Mouse (Mus musculus) layer of hippocampus, adult 8-10 months (tissue): ENCODE data around the gene D10Jhu81e. TPM values are rescaled to one million over a fixed set of nuclear protein-coding genes. Genes with fewer than 3 reads are reported as not detected.
"Not testable (repeated sequence)": the region's sequence is repeated elsewhere in the genome, so short reads cannot be mapped to it uniquely, and the experiment has no call there.

Source experiments
- DNase-seq, 2 experiments: peaks; one replicate each; pipeline ENCODE4 v3.0.0; 2022; ENCODE audit warnings: low spot score in 2 of 2
- total RNA-seq, 4 experiments: library from RNA; stranded (reverse); gene quantifications; 2 replicates each; pipeline ENCODE4 v1.2.4; 2022

The D10Jhu81e gene
- 100 to 1,000 TPM; 120 to 134 (median 127) TPM for total RNA-seq

DNA sequence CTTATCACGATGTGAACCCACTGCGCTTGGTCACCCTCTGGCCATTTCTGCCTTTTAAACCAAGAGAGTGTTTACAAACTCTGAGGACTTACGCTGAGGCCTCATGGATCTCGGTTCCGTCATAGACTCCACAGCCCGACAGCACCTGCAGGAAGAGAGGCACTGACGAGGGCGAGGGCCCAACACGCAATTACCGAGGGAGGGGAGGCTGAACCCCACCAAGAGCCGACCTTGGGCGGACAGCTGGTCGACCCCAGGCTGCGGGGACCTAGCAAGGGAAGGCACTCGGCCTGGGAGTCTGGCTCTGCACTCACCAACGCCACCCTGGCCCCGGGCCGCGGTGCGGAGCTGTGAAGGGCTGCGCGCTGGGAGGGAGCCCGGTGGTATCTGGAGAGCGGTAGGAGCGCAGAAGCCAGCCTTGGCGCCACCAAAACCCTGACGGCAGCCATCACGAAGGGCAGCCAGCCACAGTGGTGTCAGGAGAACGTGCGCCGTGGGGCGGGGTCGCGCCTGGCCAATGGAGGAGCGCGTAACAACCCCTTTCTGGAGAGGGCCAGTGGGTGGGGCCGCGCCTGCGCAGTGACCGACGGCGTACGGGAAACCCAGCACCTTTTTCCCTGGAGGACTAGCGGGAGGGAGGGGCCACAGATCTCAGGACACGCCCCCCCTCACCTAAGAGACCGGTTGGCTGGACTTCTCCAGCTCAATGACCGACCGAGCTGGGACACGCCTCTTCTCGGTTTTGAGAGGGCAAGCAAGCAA lies at the start of gene D10Jhu81e:
Gene D10Jhu81e, minus strand, starts transcription at position 502 of the 762 bp plus-strand sequence.
- peak; percentile 99 for DNase-seq

DNA sequence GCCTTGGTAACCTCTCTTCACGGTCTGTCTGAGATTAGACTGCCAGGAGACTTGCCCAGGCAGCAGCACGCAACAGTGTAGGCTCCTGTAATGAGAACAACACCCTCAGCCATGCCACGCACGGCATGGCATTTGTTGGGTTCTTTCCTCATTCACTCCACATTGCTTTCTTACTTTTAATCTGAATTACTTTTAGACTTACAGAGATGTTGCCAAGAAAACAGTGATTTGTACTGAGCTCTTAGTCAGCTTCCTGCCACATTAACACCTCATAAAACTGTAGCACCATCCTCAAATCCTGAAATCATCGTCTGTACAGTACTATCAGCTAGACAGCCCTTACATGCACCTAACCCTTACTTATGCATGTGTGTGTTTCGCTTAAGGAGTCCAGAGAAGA lies 49.0 kb upstream of the D10Jhu81e start:
- no peak for DNase-seq

DNA sequence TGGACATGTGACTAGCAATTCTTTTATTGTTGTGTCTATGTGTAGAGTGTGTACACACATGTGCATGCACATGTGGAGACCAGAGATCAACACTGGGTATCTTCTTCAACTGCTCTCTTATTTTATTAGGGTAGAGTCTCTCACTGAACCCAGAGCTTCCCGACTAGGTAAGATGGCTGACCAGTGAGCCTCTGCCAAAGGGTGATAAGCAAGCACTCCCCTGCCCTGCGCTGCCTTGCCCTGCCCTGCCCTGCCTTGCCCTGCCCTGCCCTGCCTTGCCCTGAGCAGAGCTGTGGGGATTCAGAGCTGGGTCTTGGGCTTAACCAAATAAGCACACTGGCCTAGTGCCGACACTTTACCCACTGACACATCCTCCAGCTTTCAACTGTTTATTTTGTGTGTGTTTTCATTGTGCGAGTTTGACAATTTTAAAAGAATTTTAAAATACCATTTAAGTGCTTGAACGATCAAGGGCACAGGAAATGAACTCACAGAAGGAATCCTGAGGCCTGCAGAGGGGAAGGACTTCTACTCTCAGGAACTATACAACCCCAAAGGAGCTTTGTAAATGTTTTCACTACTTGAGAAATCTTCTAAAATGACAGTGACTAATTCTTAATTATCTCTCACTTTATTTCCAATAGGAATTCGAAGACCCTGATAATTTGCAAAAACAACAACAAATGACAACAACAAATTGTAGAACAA lies 46.9 kb upstream of the D10Jhu81e start:
- no peak for DNase-seq

- no peak for DNase-seq
Measured at GRCm38 (mm10) chr10:78214371-78214770, 44.8 kb upstream of the D10Jhu81e start.

- DNase-seq: no peak
Measured at GRCm38 (mm10) chr10:78211311-78211710, 41.7 kb upstream of the D10Jhu81e start.

- DNase-seq: no peak
Measured at GRCm38 (mm10) chr10:78201182-78201581, 31.6 kb upstream of the D10Jhu81e start.

DNA sequence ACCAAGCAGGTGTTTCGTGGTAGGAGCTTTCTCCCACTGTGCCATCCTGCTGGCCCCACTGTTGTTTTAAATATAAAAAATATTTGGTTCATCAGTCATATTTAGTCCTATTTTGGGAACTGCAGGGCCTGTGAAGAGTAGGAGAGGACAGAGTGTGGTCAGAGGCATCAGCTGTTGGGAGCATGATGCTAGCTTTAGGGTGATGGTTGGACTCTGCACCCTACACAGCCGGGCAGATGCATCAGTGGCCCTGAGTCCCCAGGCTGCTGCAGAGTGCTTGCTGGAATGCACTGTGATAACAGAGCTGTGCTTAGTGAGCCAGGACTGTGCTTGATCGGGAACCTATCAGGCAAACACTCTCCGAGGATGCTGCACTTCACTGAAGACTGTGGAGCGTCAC lies 23.4 kb upstream of the D10Jhu81e start:
- DNase-seq: no peak

DNA sequence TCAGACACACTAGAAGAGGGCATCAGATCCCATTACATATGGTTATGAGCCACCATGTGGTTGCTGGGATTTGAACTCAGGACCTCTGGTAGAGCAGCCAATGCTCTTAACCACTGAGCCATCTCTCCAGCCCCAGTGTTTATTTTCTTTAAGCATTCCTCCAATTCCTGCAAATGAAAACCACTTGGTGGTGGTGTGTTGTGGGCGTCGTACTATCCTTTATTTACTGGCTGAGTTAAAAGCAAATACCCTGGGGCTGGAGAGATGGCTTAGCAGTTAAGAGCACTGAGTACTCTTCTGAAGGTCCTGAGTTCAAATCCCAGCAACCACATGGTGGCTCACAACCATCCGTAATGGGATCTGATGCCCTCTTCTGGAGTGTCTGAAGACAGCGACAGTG lies 16.5 kb upstream of the D10Jhu81e start:
- DNase-seq: not testable (repeated sequence)

- DNase-seq: no peak
Measured at GRCm38 (mm10) chr10:78185381-78185725, 15.8 kb upstream of the D10Jhu81e start.

DNA sequence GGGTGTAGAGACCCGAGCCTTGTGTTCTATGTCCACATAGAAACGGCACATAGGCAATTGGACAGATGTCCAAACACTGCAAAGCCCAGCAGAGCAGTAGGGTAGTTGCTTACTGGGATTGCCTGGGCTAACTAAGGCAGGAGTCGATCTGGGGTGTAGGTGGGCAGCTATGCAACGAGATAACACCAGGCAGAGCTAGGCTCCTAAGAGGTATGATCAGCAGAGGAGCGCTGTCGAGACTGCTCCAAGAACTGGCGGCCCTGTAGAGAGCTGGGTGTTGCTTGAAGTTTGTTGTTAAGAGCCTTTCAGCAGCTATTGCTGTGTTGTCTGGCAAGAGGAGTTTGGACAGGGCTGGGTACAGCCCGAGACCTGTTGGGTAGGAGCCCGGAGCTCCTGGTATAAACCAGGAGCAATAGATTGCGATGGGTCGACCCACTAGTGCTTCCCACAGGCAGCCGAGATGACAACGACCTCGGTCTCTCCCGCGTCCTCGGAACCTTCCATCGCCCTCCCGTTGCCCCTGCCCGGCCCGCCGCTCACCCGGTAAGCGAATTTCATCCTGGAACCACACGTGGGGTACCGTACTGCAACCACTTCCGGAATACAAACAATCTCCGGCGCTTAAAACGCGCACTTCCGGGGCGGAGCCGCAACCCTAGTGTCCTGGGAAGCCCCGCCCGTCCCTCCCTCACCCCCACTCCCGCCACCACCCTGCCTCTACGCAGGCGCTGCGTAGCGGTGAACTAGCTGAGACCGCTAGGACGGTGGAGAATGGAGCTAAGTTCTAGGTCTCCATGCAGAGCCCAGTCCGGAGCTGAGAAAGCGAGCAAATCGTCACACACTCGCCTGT lies 15.2 kb upstream of the D10Jhu81e start, which contains the start of gene Pwp2:
Gene Pwp2, minus strand, starts transcription at position 619 of the 850 bp plus-strand sequence.
- peak; percentile 84 to 89 for DNase-seq

- DNase-seq: no peak
Measured at GRCm38 (mm10) chr10:78183577-78183976, 14.0 kb upstream of the D10Jhu81e start.

GRCm38 (mm10) chr10:78182321-78182720 lies 12.7 kb upstream of the D10Jhu81e start:
- DNase-seq: no peak

DNA sequence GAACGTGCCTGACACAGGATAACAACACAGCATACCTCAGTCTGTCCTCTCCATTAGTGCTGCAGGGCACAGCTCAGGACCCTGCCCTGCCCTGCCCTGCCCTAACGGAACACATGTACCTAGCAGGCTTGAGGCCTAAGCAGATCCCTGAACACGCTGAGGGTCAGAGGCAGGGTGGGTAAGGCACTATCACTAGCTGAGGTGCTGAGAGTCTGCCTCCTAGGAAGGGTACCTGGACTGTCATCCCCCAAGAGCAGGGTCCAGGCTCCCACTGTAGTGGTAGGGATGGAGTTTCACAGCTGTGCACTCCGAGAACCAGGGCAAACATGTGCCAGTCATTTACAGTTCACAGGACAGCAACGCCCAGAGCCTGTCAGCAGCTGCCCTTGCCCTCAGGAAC lies 4.9 kb upstream of the D10Jhu81e start:
- DNase-seq: no peak

DNA sequence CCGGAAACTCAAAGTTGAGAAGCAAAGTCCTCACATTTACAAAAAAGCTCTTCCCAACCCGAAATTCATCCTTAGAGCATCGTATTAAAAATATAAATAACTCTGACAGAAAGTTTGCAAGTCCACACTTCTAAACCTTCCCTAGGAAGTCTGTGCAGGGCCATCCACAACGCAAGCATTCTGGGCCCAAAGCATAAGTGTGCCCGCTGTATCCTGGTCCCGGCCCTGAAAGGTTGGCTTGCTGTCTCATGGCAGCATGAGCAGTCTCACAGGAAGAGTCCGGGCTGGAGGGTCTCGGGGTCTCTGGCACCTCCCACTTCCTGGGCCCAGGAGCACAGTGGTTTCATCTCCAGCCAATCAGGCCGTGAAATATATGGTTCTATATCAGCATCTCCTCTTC lies 2.0 kb upstream of the D10Jhu81e start:
- DNase-seq: no peak

- DNase-seq: no peak
Measured at GRCm38 (mm10) chr10:78171057-78171456, 1.5 kb upstream of the D10Jhu81e start.

- DNase-seq: no peak
Measured at GRCm38 (mm10) chr10:78170445-78170844, 863 bp upstream of the D10Jhu81e start.

GRCm38 (mm10) chr10:78168792-78169191 lies 790 bp downstream of the D10Jhu81e start:
- no peak for DNase-seq

DNA sequence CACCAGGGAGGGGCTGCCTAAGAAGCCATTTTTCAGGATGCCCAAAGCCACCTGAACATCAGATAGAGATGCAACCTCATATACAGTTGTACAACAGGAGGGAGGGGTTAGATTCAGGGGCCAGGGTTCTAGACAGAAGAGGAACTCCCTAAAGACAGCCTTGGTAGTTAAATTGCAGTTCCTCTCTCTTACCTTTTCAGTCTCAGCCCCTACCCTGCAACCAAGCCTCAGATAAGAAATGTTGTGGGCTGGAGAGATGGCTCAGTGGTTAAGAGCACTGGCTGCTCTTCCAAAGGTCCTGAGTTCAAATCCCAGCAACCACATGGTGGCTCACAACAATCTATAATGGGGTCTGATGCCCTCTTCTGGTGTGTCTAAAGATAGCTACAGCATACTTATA lies 1.8 kb downstream of the D10Jhu81e start:
- DNase-seq: no peak

DNA sequence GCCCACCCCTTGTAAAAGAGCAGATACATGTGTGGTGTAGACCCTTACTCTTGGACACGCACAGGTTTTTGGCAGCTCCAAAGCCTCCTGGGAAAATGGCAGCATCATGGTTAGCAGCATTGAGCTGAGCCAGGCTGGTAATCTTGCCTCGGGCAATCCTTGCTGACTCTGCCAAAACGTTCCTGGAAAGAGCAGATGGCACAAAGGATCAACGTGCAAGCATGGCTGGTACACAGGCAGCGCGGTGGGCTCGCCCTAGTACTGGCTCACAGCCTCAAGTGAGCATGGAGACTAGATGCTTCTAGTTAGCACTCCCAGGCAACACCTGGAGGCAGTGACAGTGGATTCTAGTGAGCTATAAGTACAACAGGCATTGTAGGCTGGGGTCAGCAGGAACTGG lies 2.2 kb downstream of the D10Jhu81e start:
- peak in 1 of 2 experiments; percentile 44 for DNase-seq

DNA sequence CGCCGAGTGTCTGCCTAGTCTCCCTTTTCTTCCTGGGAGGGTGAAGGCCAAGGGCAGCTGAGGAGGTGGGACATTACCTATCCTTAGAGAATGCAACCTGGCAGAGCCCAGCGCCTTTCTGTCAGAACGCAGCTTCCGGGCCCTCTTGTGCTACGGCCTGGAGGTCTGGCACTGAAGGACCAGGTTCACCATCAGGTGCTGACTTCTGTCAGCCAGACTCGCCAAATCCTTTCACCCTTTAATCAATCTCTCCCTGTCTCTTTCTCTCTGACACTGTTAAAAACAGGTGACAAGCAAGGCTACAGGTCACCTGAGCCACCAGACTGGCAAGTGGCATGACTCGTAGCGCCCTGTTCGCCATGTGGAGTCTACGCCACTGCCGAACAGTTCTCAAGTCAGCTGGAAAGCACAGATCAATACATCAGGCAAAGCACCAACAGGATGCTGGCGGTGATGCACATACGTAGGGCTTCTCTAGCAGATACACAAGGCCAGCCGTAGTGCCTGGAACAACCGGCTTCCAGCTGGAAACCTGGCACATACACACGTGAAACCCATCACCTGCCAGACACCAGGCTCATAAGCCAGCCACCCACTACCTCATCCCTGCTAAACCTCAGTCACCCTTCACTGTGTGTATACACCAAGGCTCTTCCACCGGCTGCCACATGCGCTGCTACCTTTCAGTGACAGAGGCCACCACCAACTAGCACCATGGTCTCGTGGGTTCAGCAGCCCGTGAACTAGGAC lies 4.2 kb downstream of the D10Jhu81e start:
- no peak for DNase-seq

- DNase-seq: no peak
Measured at GRCm38 (mm10) chr10:78164786-78165185, 4.8 kb downstream of the D10Jhu81e start.
